In genomic region chr2:32693823-32694411, GRCm38 (mm10) we compare ENCODE assay signal across 8 mouse cellular contexts. TPM values are rescaled to one million over a fixed set of nuclear protein-coding genes. Genes with fewer than 3 reads are reported as not detected.
A peak's percentile ranks its signal among the peaks of the same experiment; 100 is the strongest.
DNase-seq lines count a peak whose midpoint lies in the region; ATAC-seq and TF ChIP-seq lines count a peak whose summit lies in the region.

No protein-coding gene starts in this region.

- H3K36me3 ChIP-seq in hindbrain, embryonic 15.5 days, result no peaks in the 10 kb centered on the region

- peak; percentile 86 for DNase-seq in Patski (ENCODE audit: low read depth, low spot score)
- DNase-seq in cerebellum, postnatal 14 days, result peak; percentile 97 to 98
- peak; percentile 75 to 90 for DNase-seq in frontal cortex, postnatal 25 days (ENCODE audit: low spot score in 2 of 2)
- peak; percentile 92 for DNase-seq in left cerebral cortex, adult 11 months (ENCODE audit: low spot score)
- peak; percentile 96 to 97 for DNase-seq in lung, postnatal 4 days
- peak; percentile 99 for DNase-seq in retina, postnatal 7 days (ENCODE audit: low read depth, low spot score)
- peak; percentile 80 for DNase-seq in urinary bladder, adult 2 months (ENCODE audit: low spot score)

- H3K4me3 ChIP-seq in hindbrain, embryonic 15.5 days, result peak overlapping the region; percentile 72

- H3K4me2 ChIP-seq in hindbrain, embryonic 15.5 days, result peak overlapping the region; percentile 68

- ATAC-seq in Patski, result peak; percentile 91
- peak; percentile 98 for ATAC-seq in hindbrain, embryonic 15.5 days (ENCODE audit: low FRiP score, low read depth)

- peak overlapping the region; percentile 74 for H3K9ac ChIP-seq in hindbrain, embryonic 15.5 days

- POLR2A ChIA-PET in Patski (lab: Charles Lee), result interaction anchor here (1.0 to 1.3 kb wide), 2 partner anchors 63 to 86 kb away, joined by 3 read pairs; no protein-coding TSS in a partner anchor

- in situ Hi-C loops in Patski (cut with MboI; ENCODE audit: low pct_unique_long_range_greater_than_20kb), result no loop called here

- no peaks in the 10 kb centered on the region for H3K9me3 ChIP-seq in hindbrain, embryonic 15.5 days

- no peaks in the 10 kb centered on the region for H3K27me3 ChIP-seq in Patski
- H3K27me3 ChIP-seq in hindbrain, embryonic 15.5 days, result no peaks in the 10 kb centered on the region

- peak overlapping the region; percentile 82 for H3K27ac ChIP-seq in hindbrain, embryonic 15.5 days (replicated peaks)

- CTCF ChIA-PET in Patski (lab: Charles Lee), result interaction anchor here (1.4 to 2.7 kb wide), 2 partner anchors 15 to 62 kb away, joined by 7 to 12 read pairs; no protein-coding TSS in a partner anchor

- TF ChIP-seq CTCF in Patski (IDR thresholded peaks at IDR 0.05), result no peak

- H3K4me1 ChIP-seq in hindbrain, embryonic 15.5 days (replicated peaks), result peaks cover 23% of the 10 kb centered on the region

- under 1% methylated on average over 51 of the region's 51 CpGs for WGBS in hindbrain, embryonic 15.5 days

RNA-seq across cellular contexts. Expression of gene Fpgs, which starts 10.0 kb away (rescaled TPM):
- polyA plus RNA-seq in Patski (2021), result 28.9 TPM
- 20.4 and 22.7 TPM in 2 replicates for polyA plus RNA-seq in hindbrain, embryonic 15.5 days (2015; fragmentation: Nextera tagmentation; extraction: Ambion mirVana)
- 29.4 and 36.3 TPM in 2 replicates for polyA plus RNA-seq in urinary bladder, adult 2 months (2012; rRNA removed)

RNA-seq across cellular contexts. Expression of gene Cdk9, which starts 19.0 kb away (rescaled TPM):
- polyA plus RNA-seq in Patski (2021), result 93.3 TPM
- 69.0 and 73.4 TPM in 2 replicates for polyA plus RNA-seq in hindbrain, embryonic 15.5 days (2015; fragmentation: Nextera tagmentation; extraction: Ambion mirVana)
- 112 and 151 TPM in 2 replicates for polyA plus RNA-seq in urinary bladder, adult 2 months (2012; rRNA removed)

RNA-seq across cellular contexts. Expression of gene Sh2d3c, which starts 26.9 kb away (rescaled TPM):
- polyA plus RNA-seq in Patski (2021), result 3.6 TPM
- 50.1 and 53.3 TPM in 2 replicates for polyA plus RNA-seq in hindbrain, embryonic 15.5 days (2015; fragmentation: Nextera tagmentation; extraction: Ambion mirVana)
- polyA plus RNA-seq in urinary bladder, adult 2 months (2012; rRNA removed), result 9.9 and 10.3 TPM in 2 replicates

RNA-seq across cellular contexts. Expression of gene 6330409D20Rik, which starts 46.9 kb away (rescaled TPM):
- polyA plus RNA-seq in Patski (2021), result not detected
- polyA plus RNA-seq in hindbrain, embryonic 15.5 days (2015; fragmentation: Nextera tagmentation; extraction: Ambion mirVana), result 3.4 and 3.5 TPM in 2 replicates
- polyA plus RNA-seq in urinary bladder, adult 2 months (2012; rRNA removed), result not detected in 2 replicates

RNA-seq across cellular contexts. Expression of gene Eng, which starts 47.5 kb away (rescaled TPM):
- 1.5 TPM for polyA plus RNA-seq in Patski (2021)
- polyA plus RNA-seq in hindbrain, embryonic 15.5 days (2015; fragmentation: Nextera tagmentation; extraction: Ambion mirVana), result 29.2 and 33.9 TPM in 2 replicates
- polyA plus RNA-seq in urinary bladder, adult 2 months (2012; rRNA removed), result 59.8 and 73.9 TPM in 2 replicates

Comparison
In these comparisons a context has a peak if more than half of its experiments do, and no peak if none do; other contexts are left out.
1. Peak in every context shown above with its lines: DNase-seq, ATAC-seq, H3K4me3 ChIP-seq and H3K27ac ChIP-seq.